Mouse (Mus musculus) spleen, postnatal 14 days (tissue): ENCODE measurements around the gene Ptpra.
A peak's percentile ranks its signal among the peaks of the same experiment; 100 is the strongest.

Experiments
- DNase-seq, 2 experiments: peaks; one replicate each; pipeline ENCODE4 v3.0.0; 2021 to 2022; ENCODE audit warnings: low spot score in 2 of 2

The Ptpra gene

GRCm38 (mm10) chr2:130449794-130450433, at the start of gene Ptpra:
Gene Ptpra, plus strand, starts transcription at chr2:130450278.
- DNase-seq, result peak; percentile 87 to 89

DNA sequence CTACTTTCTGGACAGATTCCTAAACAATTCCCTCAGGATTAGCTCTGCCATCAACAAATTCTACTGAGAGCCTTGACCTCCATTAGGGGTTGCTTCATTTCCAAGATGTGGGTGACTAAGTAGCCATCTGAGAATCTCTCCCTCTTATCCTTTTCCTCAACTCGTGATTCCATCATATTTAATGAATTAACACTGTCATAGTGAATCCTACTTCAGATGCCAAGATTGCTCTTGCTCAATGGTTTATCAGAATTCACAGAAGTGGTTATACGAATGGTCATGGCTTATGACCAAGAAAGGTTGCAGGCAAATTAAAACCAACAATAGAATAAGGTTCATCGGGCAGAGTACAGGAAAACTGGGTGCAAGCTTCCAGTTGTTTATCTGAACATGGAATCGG, 48.2 kb upstream of the Ptpra start:
- DNase-seq, result no peak

- no peak for DNase-seq
Observed at GRCm38 (mm10) chr2:130404939-130405338, 45.1 kb upstream of the Ptpra start, which contains the start of the genes Gm28372 and 1700020A23Rik. Gene Gm28372, plus strand, starts transcription at chr2:130405239. Gene 1700020A23Rik, plus strand, starts transcription at chr2:130405259.

- no peak for DNase-seq
Observed at GRCm38 (mm10) chr2:130406178-130406577, 43.9 kb upstream of the Ptpra start, which contains the start of gene Tmem239. Gene Tmem239, plus strand, starts transcription at chr2:130406478.

DNA sequence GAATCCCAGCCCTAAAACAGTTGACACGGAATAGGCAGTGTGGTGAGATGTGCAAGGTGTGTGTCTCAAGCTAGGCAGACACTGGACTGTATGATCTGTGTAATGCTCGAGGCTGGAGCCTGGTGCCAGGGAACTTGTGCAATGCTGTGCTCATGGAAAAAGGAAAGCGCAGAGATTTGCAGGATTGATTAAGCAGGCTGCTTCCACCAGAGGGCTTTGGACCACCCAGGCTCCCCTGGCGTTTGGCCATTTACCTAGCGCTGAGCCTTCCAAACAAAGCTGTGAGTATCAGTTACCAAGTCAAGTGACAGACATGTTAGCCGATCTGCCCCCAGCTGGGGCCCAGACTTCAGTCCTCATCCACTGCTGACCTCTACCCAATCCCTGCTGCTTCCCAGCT, 41.9 kb upstream of the Ptpra start:
- DNase-seq, result no peak

DNA sequence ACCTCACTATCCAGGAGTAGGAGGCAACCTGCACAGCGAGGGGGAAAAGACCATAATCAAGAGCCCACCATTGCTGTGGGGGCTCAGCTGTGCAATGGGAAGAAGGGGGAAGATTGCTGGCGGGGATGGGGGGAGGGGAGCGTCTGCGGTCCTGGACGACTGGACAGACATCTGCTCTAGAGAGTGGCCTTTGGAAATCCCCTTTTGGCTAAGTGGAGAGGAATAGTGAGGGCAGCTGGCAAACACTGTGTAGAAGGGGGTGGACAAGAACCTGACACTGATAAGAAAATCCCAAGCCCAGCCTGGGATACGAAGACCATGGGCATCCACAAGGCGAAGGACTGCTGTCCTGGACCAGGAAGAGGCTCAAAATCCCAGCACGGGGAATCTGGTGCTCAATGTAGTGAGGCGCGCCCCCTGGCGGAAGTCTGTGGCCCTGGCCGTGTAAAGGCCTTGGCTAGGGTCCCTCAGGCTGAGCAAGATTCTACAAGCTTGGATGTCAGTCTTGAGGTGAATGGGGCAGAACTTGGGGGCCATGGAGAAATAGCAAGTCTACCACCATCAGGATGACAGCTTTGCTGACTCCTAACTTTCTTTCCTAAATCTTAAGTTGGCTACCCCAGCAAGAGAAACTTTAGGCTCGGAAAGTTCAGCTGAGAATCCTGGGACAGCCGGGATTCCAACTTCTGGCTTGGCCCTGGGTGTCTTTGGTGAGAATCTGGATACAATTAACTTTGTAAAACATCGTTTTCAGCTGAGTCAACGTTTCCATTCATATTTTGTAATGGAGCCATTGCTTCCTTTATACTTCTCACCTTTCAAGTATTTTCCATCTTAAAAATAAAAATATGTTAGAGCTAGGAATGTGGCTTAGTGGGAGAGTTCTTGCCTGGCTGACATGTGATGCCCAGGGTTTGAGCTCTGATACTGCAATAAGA, 38.3 kb upstream of the Ptpra start:
- DNase-seq, result peak; percentile 30 to 61

DNA sequence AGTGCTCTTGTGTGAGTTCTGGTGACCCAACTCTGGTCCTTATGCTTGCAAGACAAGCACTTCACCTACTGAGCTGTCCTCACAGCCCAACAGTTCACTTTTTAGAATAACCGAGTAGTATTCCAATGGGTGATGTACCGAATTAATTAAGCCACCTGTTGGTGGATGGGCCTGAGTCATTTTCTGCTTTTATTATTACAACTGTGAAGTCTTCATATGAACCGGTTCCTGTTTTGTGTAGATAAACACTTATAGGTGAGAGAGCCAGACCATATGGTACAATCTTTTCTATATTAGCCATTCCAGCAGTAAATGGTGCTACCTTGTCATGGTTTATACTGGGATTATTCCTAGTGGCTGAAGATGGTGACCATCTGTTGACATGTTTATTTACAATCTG, 37.3 kb upstream of the Ptpra start:
- DNase-seq, result no peak

DNA sequence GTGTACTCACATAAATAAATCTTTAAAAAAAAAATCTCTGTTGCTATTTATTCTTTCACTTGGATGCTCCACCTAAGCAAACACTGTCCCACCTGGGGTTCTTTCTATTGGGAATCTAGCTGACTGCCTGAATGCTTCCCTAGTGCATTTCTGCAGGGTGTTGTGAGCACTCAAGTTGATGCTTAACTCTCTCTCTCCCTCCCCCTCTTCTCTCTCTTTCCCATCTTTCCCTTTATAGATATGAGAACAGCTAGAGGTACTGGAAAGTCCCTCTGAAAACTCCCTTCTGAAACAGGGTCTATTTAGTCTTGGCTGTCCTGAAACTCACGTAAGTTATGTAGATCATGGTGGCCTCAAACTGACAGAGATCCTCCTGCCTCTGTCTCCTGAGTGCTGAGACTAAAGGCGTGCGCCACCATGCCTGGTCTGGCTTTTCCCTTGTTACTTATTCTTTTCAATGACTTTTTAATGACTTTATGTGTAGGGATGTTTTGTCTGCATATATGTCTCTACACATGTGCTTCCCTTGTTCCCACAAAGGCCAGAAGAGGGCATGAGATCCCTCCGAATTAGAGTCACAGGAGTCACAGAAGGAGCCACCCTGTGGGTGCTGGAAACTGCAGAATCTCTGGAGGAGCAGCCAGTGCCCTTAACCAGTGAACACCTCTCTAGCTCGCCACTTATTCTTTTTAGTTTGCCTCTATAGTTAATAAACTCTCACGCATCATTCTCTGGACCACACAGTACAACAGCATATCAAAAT, 35.8 kb upstream of the Ptpra start:
- no peak for DNase-seq

GRCm38 (mm10) chr2:130421781-130422620, 28.1 kb upstream of the Ptpra start:
- no peak for DNase-seq

DNA sequence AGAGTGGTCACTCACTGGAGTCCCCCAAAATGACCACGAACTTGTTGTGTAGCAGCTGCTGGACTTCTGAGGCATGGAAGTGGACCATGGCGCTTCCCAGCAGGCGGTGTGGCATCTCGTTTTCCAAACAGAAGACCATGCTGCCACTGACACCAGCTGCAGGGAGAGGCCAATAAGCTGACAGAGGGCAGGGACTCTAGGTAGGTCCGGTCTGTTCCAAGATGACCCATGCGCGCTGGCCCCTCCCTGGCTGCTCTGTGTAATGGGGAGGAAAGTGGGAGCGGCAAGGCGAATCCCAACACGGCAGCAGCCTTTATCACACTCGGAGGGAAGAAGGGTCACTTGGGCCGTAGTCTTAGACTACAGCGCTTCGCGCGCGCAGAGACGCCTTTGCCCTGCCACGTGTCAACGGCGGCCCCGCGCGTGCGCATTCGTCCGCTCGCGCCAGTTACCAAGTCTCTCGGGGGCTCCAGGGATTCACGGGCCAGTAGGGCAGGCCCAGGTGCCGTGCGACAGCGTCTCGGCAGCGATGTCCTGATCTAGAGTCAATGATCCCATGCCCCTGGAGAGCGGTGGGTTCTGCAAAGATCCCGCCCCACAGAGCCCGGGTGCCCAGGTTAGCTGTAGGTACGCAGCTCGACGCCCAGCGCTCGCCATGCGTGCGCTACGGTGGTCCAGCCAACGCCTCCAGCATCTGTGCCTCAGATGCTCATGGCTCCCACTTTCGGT, 26.5 kb upstream of the Ptpra start:
- DNase-seq, result peak; percentile 59 to 68

- peak; percentile 80 to 89 for DNase-seq
Observed at GRCm38 (mm10) chr2:130424126-130424853, 25.8 kb upstream of the Ptpra start, which contains the start of the genes Vps16 and Pced1a. Gene Vps16, plus strand, starts transcription at chr2:130424339. Gene Pced1a, minus strand, starts transcription at chr2:130424701.

DNA sequence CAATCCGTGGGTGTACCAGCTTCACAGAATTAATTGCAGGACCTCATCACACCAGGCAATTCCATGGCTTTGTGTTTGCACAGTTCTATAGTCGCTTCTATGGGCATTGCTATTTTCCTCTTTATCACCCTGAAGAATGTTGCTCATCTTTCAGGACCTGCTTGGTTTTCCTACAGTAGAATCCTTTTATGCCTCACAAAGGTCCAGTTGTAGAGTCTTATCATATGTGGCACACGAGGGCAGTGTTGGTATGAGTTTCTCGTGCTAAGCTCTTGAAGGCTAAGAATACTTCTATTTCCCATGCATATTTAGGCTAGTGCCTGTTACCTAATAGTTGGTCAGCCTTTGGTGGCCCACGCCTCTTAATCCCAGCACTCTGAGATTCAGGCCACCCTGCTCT, 25.0 kb upstream of the Ptpra start:
- no peak for DNase-seq

DNA sequence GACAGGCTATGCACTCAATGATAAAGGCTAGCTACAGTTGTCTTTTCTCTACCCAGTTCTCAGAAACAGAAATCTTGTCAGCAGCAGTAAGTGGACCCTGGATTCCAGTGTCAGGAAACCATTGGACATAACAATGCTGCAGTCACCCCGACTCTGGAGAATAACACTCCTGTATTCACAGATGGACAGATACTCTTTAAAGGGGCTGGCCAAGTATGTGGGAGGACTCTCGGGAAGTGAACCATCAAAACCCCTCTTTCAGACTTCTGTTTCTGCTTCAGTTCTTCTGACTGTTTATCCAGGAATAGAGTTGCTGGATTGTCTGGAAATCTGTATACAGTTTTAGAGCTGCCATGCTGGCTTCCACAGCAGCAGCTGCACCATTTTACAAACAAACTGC, 20.2 kb upstream of the Ptpra start:
- DNase-seq, result no peak

- no peak for DNase-seq
Observed at GRCm38 (mm10) chr2:130430484-130430883, 19.6 kb upstream of the Ptpra start.

DNA sequence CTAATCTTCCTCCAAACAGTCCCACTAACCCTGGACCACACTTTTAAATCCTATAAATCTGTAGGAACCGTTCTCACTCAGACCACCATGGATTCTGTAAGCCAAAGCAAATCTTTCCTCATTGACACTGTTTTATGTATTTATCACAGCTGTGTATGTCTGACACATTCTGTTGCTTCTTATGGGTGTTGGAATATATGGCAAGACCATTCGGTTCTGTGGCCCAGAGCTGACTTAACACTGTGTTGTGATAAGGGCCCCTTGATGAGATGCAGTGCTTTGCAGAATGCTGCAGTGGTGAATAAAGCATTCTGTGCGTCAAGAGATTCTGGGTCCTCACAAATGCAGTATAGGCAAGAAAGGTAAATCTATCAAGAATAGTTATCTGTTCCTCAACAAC, 17.9 kb upstream of the Ptpra start:
- DNase-seq, result no peak

DNA sequence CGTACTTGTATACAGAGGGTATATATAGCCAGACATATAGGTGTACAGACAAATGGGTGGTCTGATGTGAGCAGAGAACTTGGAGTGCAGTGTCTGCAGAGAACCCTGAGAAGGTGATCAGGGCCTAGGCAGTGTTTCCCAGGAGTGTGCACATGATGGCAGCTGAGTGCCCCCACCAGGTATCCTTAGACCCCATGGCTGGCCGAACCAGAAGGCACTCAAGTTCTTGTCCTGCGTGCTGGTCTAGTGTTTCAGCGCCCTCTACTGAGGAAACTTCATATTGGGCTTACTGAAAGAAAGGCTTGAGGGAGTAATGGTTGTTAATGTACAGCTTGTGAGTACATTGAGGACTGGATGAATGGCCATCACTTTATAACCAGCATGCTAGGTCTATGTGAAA, 16.9 kb upstream of the Ptpra start:
- DNase-seq, result peak in 1 of 2 experiments; percentile 36

GRCm38 (mm10) chr2:130436769-130437168, 13.3 kb upstream of the Ptpra start:
- no peak for DNase-seq

DNA sequence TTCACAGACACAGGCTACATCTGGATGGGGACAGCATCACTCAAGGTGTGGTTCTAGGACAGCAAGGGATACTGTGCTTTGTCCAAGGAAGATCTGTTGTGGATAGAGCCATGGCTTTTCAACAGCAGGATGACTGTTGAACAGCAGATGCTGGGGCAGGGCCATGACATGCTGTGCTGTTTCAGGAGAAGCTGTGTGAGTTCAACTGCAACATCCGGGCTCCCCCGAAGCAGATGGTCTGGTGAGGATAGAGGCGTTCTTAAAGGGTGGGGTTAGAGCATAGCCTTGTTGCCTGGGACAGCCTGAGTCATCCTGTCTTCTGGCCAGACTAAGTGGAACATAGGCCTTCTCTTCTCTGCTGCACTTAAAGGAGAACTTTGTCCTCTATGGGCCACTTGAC, 11.2 kb upstream of the Ptpra start:
- no peak for DNase-seq

GRCm38 (mm10) chr2:130439840-130440480, 10.1 kb upstream of the Ptpra start:
- no peak for DNase-seq
